Mouse (Mus musculus) CH12.LX (cell line): ENCODE results near the gene Hsd3b7. TPM values are rescaled to one million over a fixed set of nuclear protein-coding genes. Genes with fewer than 3 reads are reported as not detected.

ENCODE experiments used
- DNase-seq: peaks from one replicate; pipeline ENCODE4 v3.0.0-alpha.2; 2013; ENCODE audit errors: extremely low read depth
- H3K27ac ChIP-seq: 2 replicates; pipeline ENCODE4 v1.5.1; 2012; ENCODE audit warnings: low read depth, mild to moderate bottlenecking, control low read depth, moderate library complexity; ENCODE audit not compliant: insufficient read depth
- H3K27me3 ChIP-seq: replicated peaks from 2 replicates; pipeline ENCODE3; 2012; ENCODE audit warnings: inconsistent platforms
- H3K36me3 ChIP-seq, 2 experiments: replicated peaks in 1 of 2; 2 replicates each; pipeline versions ENCODE3 to v1.6.1; 2012; ENCODE audit warnings: inconsistent platforms in 1 of 2, low read length in 1 of 2, mild to moderate bottlenecking in 1 of 2, mixed read lengths in 1 of 2, moderate library complexity in 1 of 2; ENCODE audit not compliant: control insufficient read depth in 1 of 2, insufficient read depth in 1 of 2
- H3K4me1 ChIP-seq, 2 experiments: 2 replicates each; pipeline ENCODE4 v1.6.1; 2012; ENCODE audit warnings: inconsistent platforms in 1 of 2, moderate library complexity in 1 of 2; ENCODE audit not compliant: insufficient read depth in 2 of 2, control insufficient read depth in 1 of 2
- H3K4me2 ChIP-seq: 2 replicates; pipeline ENCODE4 v1.6.1; 2012; ENCODE audit warnings: low read depth, mild to moderate bottlenecking, control low read depth; ENCODE audit not compliant: poor library complexity, insufficient read depth, severe bottlenecking
- H3K4me3 ChIP-seq, 3 experiments: fragments of 150-350 bp in 1 of 3; sonication (generic) in 1 of 3; replicated peaks in 1 of 3; 2 replicates each; pipeline versions ENCODE3 to v1.5.1; 2011 to 2012; ENCODE audit warnings: low read depth in 2 of 3, low read length in 2 of 3, mild to moderate bottlenecking in 2 of 3, moderate library complexity in 2 of 3, control low read depth in 1 of 3, improper control_type of control experiment in 1 of 3, inconsistent platforms in 1 of 3, mixed read lengths in 1 of 3; ENCODE audit not compliant: poor library complexity in 1 of 3
- H3K79me2 ChIP-seq: replicated peaks from 2 replicates; pipeline ENCODE4 v1.6.1; 2012; ENCODE audit warnings: mild to moderate bottlenecking, moderate library complexity; ENCODE audit not compliant: control insufficient read depth, poor library complexity, insufficient read depth, severe bottlenecking; ENCODE audit errors: extremely low read depth
- H3K9ac ChIP-seq: 2 replicates; pipeline ENCODE4 v1.6.1; 2012; ENCODE audit warnings: low read depth, mild to moderate bottlenecking, control low read depth, moderate library complexity; ENCODE audit not compliant: insufficient read depth
- H3K9me3 ChIP-seq: replicated peaks from 2 replicates; pipeline ENCODE3; 2012; ENCODE audit warnings: low read length, inconsistent platforms, mixed read lengths
- BHLHE40 ChIP-seq: IDR thresholded peaks from 2 replicates; pipeline ENCODE4 v1.6.1; 2011; ENCODE audit warnings: mild to moderate bottlenecking, low read depth, low read length, improper control_type of control experiment
- CHD1 ChIP-seq: IDR thresholded peaks from 2 replicates; pipeline ENCODE4 v1.6.1; 2012; ENCODE audit warnings: low read depth, low read length, improper control_type of control experiment, inconsistent platforms
- E2F4 ChIP-seq: IDR thresholded peaks from 2 replicates; pipeline ENCODE4 v1.6.1; 2011; ENCODE audit warnings: low read depth, low read length, improper control_type of control experiment; ENCODE audit not compliant: insufficient replicate concordance
- ELF1 ChIP-seq: IDR thresholded peaks from 2 replicates; pipeline ENCODE4 v1.6.1; 2014; ENCODE audit warnings: low read depth, mild to moderate bottlenecking, inconsistent platforms, low read length, improper control_type of control experiment
- EP300 ChIP-seq: IDR thresholded peaks from 2 replicates; pipeline ENCODE4 v1.6.1; 2011; ENCODE audit warnings: low read length, improper control_type of control experiment
- ETS1 ChIP-seq: conservative IDR thresholded peaks from 2 replicates; pipeline ENCODE4 v1.6.1; 2012; ENCODE audit warnings: low read depth, mild to moderate bottlenecking, inconsistent platforms, low read length, improper control_type of control experiment, moderate library complexity
- GABPA ChIP-seq: IDR thresholded peaks from 2 replicates; pipeline ENCODE4 v1.6.1; 2012; ENCODE audit warnings: low read depth, low read length, improper control_type of control experiment, inconsistent platforms; ENCODE audit not compliant: insufficient replicate concordance
- HCFC1 ChIP-seq: IDR thresholded peaks from 2 replicates; pipeline ENCODE4 v1.6.1; 2012; ENCODE audit warnings: low read depth, mild to moderate bottlenecking, inconsistent platforms, low read length, improper control_type of control experiment
- IRF4 ChIP-seq: IDR thresholded peaks from 2 replicates; pipeline ENCODE4 v1.6.1; 2014; ENCODE audit warnings: low read depth, mild to moderate bottlenecking, inconsistent platforms, low read length, improper control_type of control experiment
- JUN ChIP-seq: IDR thresholded peaks from 2 replicates; pipeline ENCODE4 v1.6.1; 2011; ENCODE audit warnings: low read depth, mild to moderate bottlenecking, low read length, improper control_type of control experiment, moderate library complexity; ENCODE audit not compliant: insufficient read depth
- JUND ChIP-seq: conservative IDR thresholded peaks from 2 replicates; pipeline ENCODE4 v1.6.1; 2011; ENCODE audit warnings: low read depth, low read length, improper control_type of control experiment
- MAFK ChIP-seq: IDR thresholded peaks from 2 replicates; pipeline ENCODE4 v1.6.1; 2011; ENCODE audit warnings: low read length, improper control_type of control experiment; ENCODE audit not compliant: insufficient replicate concordance
- MAZ ChIP-seq: IDR thresholded peaks from 2 replicates; pipeline ENCODE4 v1.6.1; 2012; ENCODE audit warnings: low read depth, mild to moderate bottlenecking, inconsistent platforms, low read length, improper control_type of control experiment, moderate library complexity
- MXI1 ChIP-seq: IDR thresholded peaks from 2 replicates; pipeline ENCODE4 v1.6.1; 2011; ENCODE audit warnings: mild to moderate bottlenecking, low read depth, low read length, improper control_type of control experiment
- MYC ChIP-seq: IDR thresholded peaks from 2 replicates; pipeline ENCODE4 v1.6.1; 2011; ENCODE audit warnings: low read depth, mild to moderate bottlenecking, improper control_type of control experiment, low read length
- NELFE ChIP-seq: IDR thresholded peaks from 2 replicates; pipeline ENCODE4 v1.6.1; 2011; ENCODE audit warnings: low read depth, low read length, improper control_type of control experiment
- NRF1 ChIP-seq: IDR thresholded peaks from 2 replicates; pipeline ENCODE4 v1.6.1; 2014; ENCODE audit warnings: low read depth, mild to moderate bottlenecking, inconsistent platforms, low read length, improper control_type of control experiment, moderate library complexity
- POLR2A ChIP-seq: IDR thresholded peaks from 2 replicates; pipeline ENCODE4 v1.6.1; 2011; ENCODE audit warnings: low read depth, mild to moderate bottlenecking, improper control_type of control experiment, low read length
- POLR2AphosphoS2 ChIP-seq: IDR thresholded peaks from 2 replicates; pipeline ENCODE4 v1.6.1; 2011; ENCODE audit warnings: low read depth, low read length, improper control_type of control experiment
- RCOR1 ChIP-seq: conservative IDR thresholded peaks from 2 replicates; pipeline ENCODE4 v1.6.1; 2012; ENCODE audit warnings: low read depth, mild to moderate bottlenecking, inconsistent platforms, low read length, improper control_type of control experiment
- SIN3A ChIP-seq: IDR thresholded peaks from 2 replicates; pipeline ENCODE4 v1.6.1; 2012; ENCODE audit warnings: low read length, improper control_type of control experiment, inconsistent platforms
- SMC3 ChIP-seq: IDR thresholded peaks from 2 replicates; pipeline ENCODE4 v1.6.1; 2011; ENCODE audit warnings: low read depth, low read length, improper control_type of control experiment
- TCF12 ChIP-seq: IDR thresholded peaks from 2 replicates; pipeline ENCODE4 v1.6.1; 2014; ENCODE audit warnings: low read depth, mild to moderate bottlenecking, inconsistent platforms, low read length, improper control_type of control experiment
- USF1 ChIP-seq: IDR thresholded peaks from 2 replicates; pipeline ENCODE4 v1.6.1; 2014; ENCODE audit warnings: low read depth, mild to moderate bottlenecking, inconsistent platforms, low read length, improper control_type of control experiment
- USF2 ChIP-seq: conservative IDR thresholded peaks from 2 replicates; pipeline ENCODE4 v1.6.1; 2011; ENCODE audit warnings: low read depth, low read length, improper control_type of control experiment
- ZKSCAN1 ChIP-seq: IDR thresholded peaks from 2 replicates; pipeline ENCODE4 v1.6.1; 2012; ENCODE audit warnings: low read depth, inconsistent platforms, low read length, improper control_type of control experiment, borderline replicate concordance
- ZMIZ1 ChIP-seq: IDR thresholded peaks from 2 replicates; pipeline ENCODE4 v1.6.1; 2012; ENCODE audit warnings: low read depth, mild to moderate bottlenecking, inconsistent platforms, low read length, improper control_type of control experiment
- dilution Hi-C: fragments of 300-500 bp; cut with MboI; formaldehyde crosslinking; loops from 2 replicates; pipeline ENCODE4 v1.14.3; 2020; ENCODE audit warnings: low sequenced_read_pairs; ENCODE audit not compliant: extremely low pct_unique_long_range_greater_than_20kb, extremely low pct_ligation_motif_present
- in situ Hi-C: fragments of 300-500 bp; cut with MboI; formaldehyde crosslinking; loops from 3 replicates; pipeline ENCODE4 v1.14.3; 2019; ENCODE audit warnings: low sequenced_read_pairs, low pct_ligation_motif_present, low pct_unique_long_range_greater_than_20kb, mixed read lengths
- polyA plus RNA-seq: library from polyadenylated mRNA; unstranded; fragments of >175 nt; gene quantifications from 2 replicates; pipeline ENCODE4 v1.2.1, GENCODE M21; 2012; ENCODE audit warnings: low read depth; ENCODE audit not compliant: insufficient read length
- total RNA-seq, 2 experiments: library from RNA; depleted of rRNA; stranded (reverse); fragments of 300-350 nt in 1 of 2; fragments of >200 nt in 1 of 2; gene quantifications; 2 replicates each; pipeline ENCODE4 v1.2.3; 2012 to 2014

The Hsd3b7 gene
- total and polyA plus RNA-seq, 3 experiments: 0.99 to 6.8 (median 4.2) TPM

- Histone ChIP-seq H3K4me3 (no peak overlapping the region), H3K27me3 (no peaks in the 10 kb centered on the region), H3K9me3 (no peaks in the 10 kb centered on the region), H3K27ac (no peak overlapping the region), H3K9ac (no peak overlapping the region), H3K4me2 (no peak overlapping the region), H3K4me1 (peaks cover 10 to 42% of the 10 kb centered on the region in 2 experiments), H3K79me2 (no peaks in the 10 kb centered on the region), H3K36me3 (no peaks in the 10 kb centered on the region)
- in situ Hi-C loops: loop anchor here (5.0 kb wide), 1 partner anchor 40 kb away; the partner anchor contains the start of gene Setd1a
- TF ChIP-seq E2F4 (no peak), GABPA (no peak), BHLHE40 (no peak), MAFK (no peak), POLR2AphosphoS2 (no peak), NELFE (no peak), MAZ (no peak), ZMIZ1 (no peak), TCF12 (no peak), ETS1 (no peak), USF2 (no peak), JUN (no peak), POLR2A (no peak), RCOR1 (no peak), IRF4 (no peak), MXI1 (no peak), ZKSCAN1 (no peak), HCFC1 (no peak)
- DNase-seq: no peak
- dilution Hi-C loops: no loop called here
These were observed 16.6 kb downstream of the Hsd3b7 start for GRCm38 (mm10) chr7:127817053-127817452.

DNA sequence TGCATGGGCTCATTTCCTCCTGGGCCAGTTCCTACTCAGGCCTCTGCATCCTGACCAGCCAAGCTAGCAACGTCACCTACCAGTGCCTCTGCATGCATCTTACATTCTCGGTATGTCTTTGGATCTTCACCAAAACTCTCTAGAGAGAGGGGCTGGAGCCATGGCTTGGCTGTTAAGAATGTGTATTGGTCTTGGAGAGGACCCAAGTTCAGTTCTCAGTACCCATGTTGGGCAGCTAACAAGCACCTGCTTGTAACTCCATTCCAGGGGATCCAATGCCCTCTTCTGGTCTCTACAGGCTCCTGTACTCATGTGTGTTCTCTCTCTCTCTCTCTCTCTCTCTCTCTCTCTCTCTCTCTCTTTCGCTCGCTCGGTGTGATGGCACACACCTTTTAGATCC lies 17.4 kb downstream of the Hsd3b7 start:
- H3K4me3 ChIP-seq: no peak overlapping the region
- no peaks in the 10 kb centered on the region for H3K36me3 ChIP-seq
- no peak overlapping the region for H3K9ac ChIP-seq
- H3K27ac ChIP-seq: no peak overlapping the region
- H3K4me2 ChIP-seq: no peak overlapping the region
- no peaks in the 10 kb centered on the region for H3K79me2 ChIP-seq
- dilution Hi-C loops: no loop called here
- H3K4me1 ChIP-seq: peaks cover 10 to 45% of the 10 kb centered on the region in 2 experiments
- no peaks in the 10 kb centered on the region for H3K27me3 ChIP-seq
- TF ChIP-seq SMC3 (no peak), JUN (no peak), JUND (no peak), ELF1 (no peak), BHLHE40 (no peak), EP300 (no peak), E2F4 (no peak), USF1 (no peak), TCF12 (no peak), HCFC1 (no peak), CHD1 (no peak), POLR2AphosphoS2 (no peak), SIN3A (no peak), MYC (no peak), NRF1 (no peak), ZMIZ1 (no peak), MAZ (no peak)
- no peaks in the 10 kb centered on the region for H3K9me3 ChIP-seq
- in situ Hi-C loops: loop anchor here (5.0 kb wide), 1 partner anchor 40 kb away; the partner anchor contains the start of gene Setd1a
- DNase-seq: no peak
